Mouse (Mus musculus) ES-E14 (cell line): Measurements from ENCODE around the gene Mdfi.

Experiments
- CHD2 ChIP-seq: IDR thresholded peaks from 2 replicates; pipeline ENCODE4 v1.6.1; 2014; ENCODE audit warnings: mild to moderate bottlenecking, low read depth, low read length, inconsistent platforms
- HCFC1 ChIP-seq: IDR thresholded peaks from 2 replicates; pipeline ENCODE4 v1.6.1; 2012; ENCODE audit warnings: low read length, inconsistent platforms, borderline replicate concordance; ENCODE audit not compliant: insufficient read depth
- MAFK ChIP-seq: IDR thresholded peaks from 2 replicates; pipeline ENCODE4 v1.6.1; 2014; ENCODE audit warnings: mild to moderate bottlenecking, low read depth, low read length, inconsistent platforms; ENCODE audit not compliant: insufficient read depth

- no peak for TF ChIP-seq CHD2
- no peak for TF ChIP-seq MAFK
- no peak for TF ChIP-seq HCFC1
These were observed 50.9 kb downstream of the Mdfi start for GRCm38 (mm10) chr17:47783445-47784223.
